Mouse (Mus musculus): Measurements from ENCODE around the gene Gjd2. TPM values are rescaled to one million over a fixed set of nuclear protein-coding genes. Genes with fewer than 3 reads are reported as not detected.

The Gjd2 gene
- total RNA-seq, 2 experiments from 2014 or later: 20.5 to 21.3 TPM

DNA sequence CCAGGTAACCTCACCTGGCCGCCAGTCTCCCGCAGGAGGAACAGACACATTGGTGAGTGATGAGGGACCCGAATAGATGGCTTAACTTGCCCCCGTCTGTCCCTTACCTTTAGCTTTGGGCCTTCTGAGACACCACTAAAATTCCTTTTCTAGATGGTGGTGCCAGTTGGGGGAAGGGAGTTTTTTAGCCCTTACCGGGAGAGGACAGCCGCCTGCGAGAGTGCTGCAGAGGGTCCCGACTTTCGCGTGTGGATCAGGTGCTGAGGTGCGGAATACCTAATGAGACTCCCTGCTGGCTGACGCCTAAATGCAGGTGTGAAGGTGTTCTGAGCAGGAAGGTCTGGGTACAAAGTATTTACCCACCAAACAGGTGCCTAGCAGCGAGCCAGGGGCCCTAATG, 427 bp upstream of the Gjd2 start:
- no peak for DNase-seq (ENCODE audit: low spot score in 2 of 2)

DNA sequence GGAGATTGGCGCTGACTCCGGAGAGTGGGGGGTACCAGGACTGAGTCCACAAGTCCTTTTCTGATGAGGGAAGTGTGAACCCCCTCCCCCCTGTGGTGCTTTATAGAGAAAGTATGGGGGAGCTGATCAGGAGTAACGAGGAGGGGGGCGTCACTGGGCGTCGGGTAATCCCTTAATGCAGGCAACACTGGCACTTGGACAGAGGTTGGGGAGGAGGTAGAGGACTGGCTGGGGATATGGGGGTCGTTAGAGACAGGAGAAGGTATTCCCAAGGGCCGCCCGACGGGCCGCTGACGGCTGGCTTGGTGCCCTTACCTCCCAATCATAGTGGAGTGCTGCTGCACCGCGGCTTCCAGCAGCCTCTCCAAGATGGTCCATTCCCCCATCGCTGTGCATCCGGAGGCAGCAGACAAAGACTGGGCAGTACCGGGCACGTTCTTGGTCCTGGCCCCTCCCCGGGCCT, 639 bp downstream of the Gjd2 start:
- DNase-seq (ENCODE audit: low spot score in 2 of 2): no peak

DNA sequence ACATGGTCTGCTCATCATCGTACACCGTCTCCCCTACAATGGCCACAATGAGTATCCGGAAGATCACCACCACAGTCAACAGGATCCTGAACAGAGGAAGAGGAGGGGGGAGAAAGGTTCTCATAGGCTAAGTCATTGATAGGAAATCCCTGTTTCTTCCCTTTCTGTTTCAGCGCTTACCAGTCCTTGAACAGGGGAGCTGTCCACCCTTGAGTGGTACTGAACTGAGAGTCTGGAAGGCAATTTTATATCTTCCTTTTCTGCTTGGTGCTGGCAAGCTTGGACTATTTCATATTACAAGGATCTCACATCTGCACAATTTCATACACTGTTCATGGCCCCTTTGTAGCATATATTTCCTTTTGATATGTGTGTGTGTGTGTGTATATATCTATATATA, 1.6 kb downstream of the Gjd2 start:
- DNase-seq (ENCODE audit: low spot score in 2 of 2): no peak

DNA sequence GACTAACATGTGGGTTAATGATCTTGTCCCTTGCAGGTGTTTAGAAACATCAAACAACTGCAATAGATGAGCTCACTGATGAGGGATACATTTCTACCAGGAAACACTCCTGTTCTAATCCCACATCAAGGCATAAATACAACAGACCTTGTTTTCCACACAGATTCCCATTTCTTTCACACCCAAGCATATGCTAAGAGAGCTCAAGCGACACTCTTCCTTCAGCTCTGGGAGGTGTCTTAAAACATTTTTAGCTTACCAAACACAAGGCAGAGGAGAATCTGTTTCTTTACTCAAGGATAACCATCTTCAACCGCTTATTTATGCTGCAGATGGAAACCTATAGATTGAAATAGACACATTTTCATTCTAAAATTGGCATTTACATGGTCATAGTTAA, 5.1 kb downstream of the Gjd2 start:
- no peak for DNase-seq (ENCODE audit: low spot score in 2 of 2)

DNA sequence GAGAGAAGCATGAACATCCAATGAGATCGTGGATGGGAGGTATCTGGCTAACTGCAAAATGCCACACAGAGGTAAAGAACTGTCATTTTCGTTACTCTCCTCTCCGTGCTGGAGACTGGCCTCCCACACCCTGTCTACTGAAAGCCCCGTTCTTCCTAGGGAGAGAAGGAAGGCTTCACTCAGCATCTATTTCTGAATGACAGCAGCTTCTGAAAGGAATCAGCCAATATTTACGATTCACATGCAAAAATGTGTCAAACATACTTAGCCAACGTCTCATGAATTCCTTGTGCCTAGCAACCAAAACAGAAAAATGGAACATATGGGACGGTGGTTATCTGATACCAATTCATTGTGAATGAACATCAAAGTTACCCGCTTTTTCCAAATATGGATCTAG, 15.9 kb downstream of the Gjd2 start:
- no peak for DNase-seq (ENCODE audit: low spot score in 2 of 2)

DNA sequence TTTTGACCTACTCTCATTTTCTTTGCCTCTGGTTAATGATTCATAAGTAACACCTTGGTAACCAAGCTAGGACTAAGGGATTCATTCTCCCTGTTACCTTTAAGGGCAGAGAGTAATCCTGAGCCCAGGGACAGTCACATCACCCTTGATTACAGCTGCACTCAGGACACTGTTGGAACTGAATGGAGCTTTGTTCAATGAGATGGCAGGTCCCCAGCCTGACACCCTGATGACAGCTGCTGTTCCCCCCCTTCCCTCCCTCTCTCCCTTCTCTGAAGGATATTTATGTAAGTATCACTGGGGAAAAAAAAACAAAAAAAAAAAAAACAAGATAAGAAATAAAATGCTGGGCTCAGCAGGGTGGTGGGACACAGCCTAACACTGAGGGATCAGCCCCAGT, 16.5 kb downstream of the Gjd2 start:
- no peak for DNase-seq (ENCODE audit: low spot score in 2 of 2)

DNA sequence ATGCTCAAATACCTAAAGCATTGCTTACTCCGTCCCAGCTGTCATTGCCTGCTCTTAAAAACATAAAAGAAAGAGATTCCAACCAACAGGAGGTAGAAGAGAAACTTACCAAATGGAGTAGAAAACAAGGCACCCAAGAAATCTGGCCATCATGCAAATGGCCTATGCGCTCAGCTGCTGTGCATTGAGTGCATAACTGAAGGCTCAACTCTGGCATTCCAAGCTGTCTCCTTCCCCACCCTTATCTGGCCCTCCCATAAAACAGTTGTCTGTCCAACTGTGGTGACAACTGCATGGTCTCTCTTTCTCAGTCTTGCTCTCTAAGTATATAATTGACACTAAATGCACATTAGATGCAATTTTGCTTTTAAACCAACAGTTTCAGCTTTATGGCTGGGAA, 28.5 kb downstream of the Gjd2 start:
- DNase-seq (ENCODE audit: low spot score in 2 of 2): no peak

DNA sequence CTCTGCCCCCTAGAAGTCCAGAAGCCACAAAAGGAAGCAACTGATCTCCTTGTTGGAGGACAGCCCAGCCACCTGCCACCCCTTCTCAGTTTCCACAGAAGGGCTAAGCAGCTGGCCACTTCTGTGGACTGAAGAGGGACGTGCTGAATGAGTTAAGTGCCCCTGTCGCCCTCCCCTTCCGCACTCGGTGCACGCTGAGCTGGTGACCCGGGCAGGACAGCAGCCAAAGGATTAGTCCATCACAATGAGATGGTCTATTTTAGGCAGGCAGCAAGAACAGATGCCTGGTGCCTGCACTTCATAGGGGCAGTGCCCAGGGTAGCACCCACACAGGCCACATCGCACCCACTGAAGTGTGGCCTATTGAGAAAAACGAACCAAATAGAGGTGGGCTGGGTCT, 32.8 kb downstream of the Gjd2 start:
- no peak for DNase-seq (ENCODE audit: low spot score in 2 of 2)

DNA sequence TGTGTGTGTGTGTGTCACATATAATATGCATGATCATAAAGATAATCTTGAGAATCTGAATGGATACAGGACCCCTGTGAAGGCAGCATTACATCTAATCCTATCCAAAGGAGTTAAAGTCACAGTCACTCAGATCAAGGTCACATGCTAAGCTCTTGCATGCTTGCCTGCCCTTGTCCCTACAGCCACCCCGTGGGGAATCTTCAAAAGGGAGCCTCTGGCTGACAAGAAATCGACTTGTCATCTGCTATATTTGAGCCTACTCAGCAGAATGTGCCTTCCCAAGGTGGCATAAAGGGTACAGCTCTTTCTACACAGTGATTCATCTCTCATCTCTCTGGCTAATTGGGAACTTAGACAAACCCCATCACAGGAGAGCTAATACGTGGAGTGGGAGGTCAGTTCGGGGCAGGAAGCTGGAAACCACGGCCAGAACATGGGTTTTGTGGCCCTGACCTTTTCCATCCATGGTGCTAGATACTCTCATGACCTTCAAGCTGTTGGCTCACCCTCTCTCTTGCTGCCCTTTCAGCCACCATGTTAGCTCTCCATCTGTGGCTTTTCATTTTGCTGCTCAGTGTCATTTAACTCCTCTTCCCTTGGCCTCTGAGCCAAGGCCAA, 35.2 kb downstream of the Gjd2 start:
- DNase-seq (ENCODE audit: low spot score in 2 of 2): no peak

DNA sequence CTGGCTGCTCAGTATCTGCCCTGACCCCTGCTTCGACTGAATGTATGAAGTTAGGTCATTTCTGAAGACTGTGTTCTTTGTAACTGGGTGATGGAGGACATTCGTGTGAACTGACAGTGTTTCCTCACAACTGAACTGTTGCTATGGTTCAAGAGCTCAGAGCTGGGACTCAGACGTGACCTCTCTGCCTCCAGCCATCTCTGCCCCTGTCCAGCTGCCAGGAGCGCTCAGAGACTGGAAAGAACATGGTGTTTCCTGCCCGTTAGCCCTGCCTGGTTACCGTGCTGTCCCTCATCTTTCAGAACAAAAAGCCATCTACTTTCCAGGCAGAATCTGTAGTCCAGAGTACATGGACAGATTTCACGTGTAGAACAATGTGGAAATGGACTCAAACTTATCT, 39.5 kb downstream of the Gjd2 start:
- DNase-seq (ENCODE audit: low spot score in 2 of 2): no peak

DNA sequence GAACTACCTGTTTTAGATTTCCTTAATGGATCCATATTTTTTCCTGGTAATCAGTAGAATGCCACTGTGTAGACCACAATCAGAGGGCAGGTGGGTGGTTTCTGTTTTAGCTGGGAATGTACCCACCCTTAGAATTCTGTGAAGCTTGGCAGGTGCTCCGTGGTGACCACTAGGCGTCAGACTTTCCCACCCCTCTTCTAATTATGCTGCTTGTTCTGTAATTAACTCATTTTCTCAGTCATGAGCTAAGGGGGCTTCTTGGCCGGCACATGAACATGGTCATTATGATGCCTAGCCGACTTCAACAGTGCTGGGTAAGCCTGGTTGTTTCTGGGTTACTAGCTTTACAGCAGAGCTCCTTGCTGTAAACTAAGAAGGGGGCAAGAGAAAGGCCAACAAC, 47.0 kb downstream of the Gjd2 start:
- DNase-seq (ENCODE audit: low spot score in 2 of 2): no peak

Other genes with a start within 250 kb of the Gjd2 start
- gene Scg5, start 184.5 kb downstream of the Gjd2 start, total RNA-seq (2021): 10 to 100 TPM; 66.3 to 68.0 TPM
- 10 to 100 TPM; 23.5 to 25.3 TPM for gene Arhgap11a, start 165.0 kb downstream of the Gjd2 start, total RNA-seq (2021)
- gene Actc1, start 39.9 kb upstream of the Gjd2 start, total RNA-seq (2021): 10 to 100 TPM in 1 of 2 experiments, 1 to 10 TPM in 1; 7.6 to 23.1 TPM
- 10 to 100 TPM; 37.2 to 39.3 TPM for gene Aqr, start 173.4 kb upstream of the Gjd2 start, total RNA-seq (2021)
- gene Zfp770, start 187.8 kb upstream of the Gjd2 start, total RNA-seq (2021): 10 to 100 TPM; 15.4 TPM

Measured in adrenal gland, postnatal 4 days (tissue).